Mouse (Mus musculus): ENCODE results near the gene Fnip2.

GRCm38 (mm10) chr3:79548681-79549437, 18.7 kb downstream of the Fnip2 start:
- no peak for TF ChIP-seq POLR2A (IDR thresholded peaks at IDR 0.05; ENCODE audit: extremely low read depth, insufficient read depth, low read length)
- TF ChIP-seq CTCF (IDR thresholded peaks at IDR 0.05; ENCODE audit: extremely low read depth, insufficient read depth, low read length), result no peak
